Mouse (Mus musculus) midbrain, embryonic 15.5 days (tissue): ENCODE data around the gene Igf1. TPM values are rescaled to one million over a fixed set of nuclear protein-coding genes. Genes with fewer than 3 reads are reported as not detected.

Experiments used
- polyA plus RNA-seq: library from polyadenylated mRNA; unstranded; fragments of >200 nt; fragmentation: Nextera tagmentation; extraction: Ambion mirVana; gene quantifications from 2 replicates; pipeline ENCODE4 v1.2.1, GENCODE M21; 2015

The Igf1 gene
- polyA plus RNA-seq, 1 experiment from 2014 or later, result 8.6 TPM

Other genes with a start within 250 kb of the Igf1 start
- gene Pmch, start 232.8 kb downstream of the Igf1 start, polyA plus RNA-seq, result 31.6 and 54.3 TPM in 2 replicates